8 mouse cellular contexts compared by ENCODE assay signal in genomic region chr2:180700457-180700856, GRCm38 (mm10). TPM values are rescaled to one million over a fixed set of nuclear protein-coding genes. Genes with fewer than 3 reads are reported as not detected.
A peak's percentile ranks its signal among the peaks of the same experiment; 100 is the strongest.
DNase-seq lines count a peak whose midpoint lies in the region; ATAC-seq and TF ChIP-seq lines count a peak whose summit lies in the region.

No protein-coding gene starts in this region.

- ATAC-seq in kidney, postnatal 0 days (replicated peaks; ENCODE audit: low FRiP score, low read depth): no peak
- no peak for ATAC-seq in neural tube, embryonic 12.5 days (ENCODE audit: low FRiP score, low read depth)

- WGBS in kidney, postnatal 0 days: 61% methylated on average over 5 of the region's 5 CpGs
- WGBS in neural tube, embryonic 12.5 days: 80% methylated on average over 5 of the region's 5 CpGs

- no peaks in the 10 kb centered on the region for H3K9me3 ChIP-seq in kidney, postnatal 0 days (replicated peaks; ENCODE audit: low read length)
- H3K9me3 ChIP-seq in neural tube, embryonic 12.5 days: no peaks in the 10 kb centered on the region

- peak overlapping the region; percentile 96 for H3K9ac ChIP-seq in kidney, postnatal 0 days (ENCODE audit: low read depth, low read length)
- peak overlapping the region; percentile 93; the same call in 1 of the 2 replicates for H3K9ac ChIP-seq in neural tube, embryonic 12.5 days

- no peaks in the 10 kb centered on the region for H3K27me3 ChIP-seq in kidney, postnatal 0 days (ENCODE audit: insufficient read depth, low read length)
- H3K27me3 ChIP-seq in neural tube, embryonic 12.5 days (replicated peaks): no peaks in the 10 kb centered on the region

- DNase-seq in left cerebral cortex, adult 2 months (ENCODE audit: extremely low spot score in 1 of 2, low spot score in 2 of 2): no peak
- DNase-seq in left cerebral cortex, postnatal 10 days (ENCODE audit: extremely low spot score in 1 of 2, low spot score in 2 of 2): no peak
- DNase-seq in kidney, postnatal 0 days (ENCODE audit: low spot score): no peak
- DNase-seq in frontal cortex, adult 2 months (ENCODE audit: extremely low spot score in 1 of 2, low spot score in 1 of 2): no peak
- no peak for DNase-seq in embryo, embryonic 11 days
- DNase-seq in urinary bladder, adult 2 months (ENCODE audit: low spot score): no peak

- H3K4me2 ChIP-seq in kidney, postnatal 0 days (ENCODE audit: low read length): peak overlapping the region; percentile 80
- peak overlapping the region; percentile 81 for H3K4me2 ChIP-seq in neural tube, embryonic 12.5 days (replicated peaks)

- H3K27ac ChIP-seq in left cerebral cortex, adult 2 months: no peak overlapping the region
- no peak overlapping the region for H3K27ac ChIP-seq in embryonic fibroblast, embryonic 13.5 days (ENCODE audit: insufficient read depth, low read length)
- H3K27ac ChIP-seq in kidney, postnatal 0 days: peak overlapping the region; percentile 97; the same call in 1 of the 2 replicates
- H3K27ac ChIP-seq in neural tube, embryonic 12.5 days: no peak overlapping the region

- no peak for TF ChIP-seq POLR2A in embryonic fibroblast, embryonic 13.5 days (IDR thresholded peaks at IDR 0.05; ENCODE audit: low read depth, low read length)

- no peaks in the 10 kb centered on the region for H3K36me3 ChIP-seq in kidney, postnatal 0 days (ENCODE audit: insufficient read depth, low read length)
- H3K36me3 ChIP-seq in neural tube, embryonic 12.5 days: no peaks in the 10 kb centered on the region

- peak overlapping the region; percentile 82 for H3K4me3 ChIP-seq in left cerebral cortex, adult 2 months
- peak overlapping the region; percentile 66 for H3K4me3 ChIP-seq in embryonic fibroblast, embryonic 13.5 days (ENCODE audit: insufficient read depth, low read length)
- peak overlapping the region; percentile 83 for H3K4me3 ChIP-seq in kidney, postnatal 0 days (replicated peaks; ENCODE audit: low read depth, low read length)
- H3K4me3 ChIP-seq in neural tube, embryonic 12.5 days: peak overlapping the region; percentile 88; the same call in 1 of the 2 replicates

- no peak for TF ChIP-seq CTCF in left cerebral cortex, adult 2 months (IDR thresholded peaks at IDR 0.05)
- no peak for TF ChIP-seq CTCF in embryonic fibroblast, embryonic 13.5 days (IDR thresholded peaks at IDR 0.05; ENCODE audit: borderline replicate concordance, insufficient read depth, low read length)
- TF ChIP-seq CTCF in kidney, postnatal 0 days (IDR thresholded peaks at IDR 0.05; ENCODE audit: low read depth): no peak

- intact Hi-C loops in left cerebral cortex, adult 2 months (cut with DNase I): no loop called here
- intact Hi-C loops in left cerebral cortex, postnatal 10 days (cut with DNase I): no loop called here

- H3K4me1 ChIP-seq in embryonic fibroblast, embryonic 13.5 days (ENCODE audit: control insufficient read depth, insufficient read depth, low read length): peaks cover 5% of the 10 kb centered on the region
- H3K4me1 ChIP-seq in kidney, postnatal 0 days (replicated peaks; ENCODE audit: insufficient read depth, low read length): peaks cover 22% of the 10 kb centered on the region
- H3K4me1 ChIP-seq in neural tube, embryonic 12.5 days: peaks cover 30% of the 10 kb centered on the region

RNA-seq across cellular contexts. Expression of gene Dido1, which starts 9.3 kb away (rescaled TPM):
- total RNA-seq in left cerebral cortex, adult 2 months (2021): 10 to 100 TPM; 59.5 to 60.2 TPM
- 10 to 100 TPM; 56.0 to 56.3 TPM for total RNA-seq in left cerebral cortex, postnatal 10 days (2021)
- polyA plus RNA-seq in embryonic fibroblast, embryonic 13.5 days (2011; ENCODE audit: insufficient read length, low read depth, missing spikeins): 29.3 and 31.3 TPM in 2 replicates
- 17.7 and 18.0 TPM in 2 replicates for polyA plus RNA-seq in kidney, postnatal 0 days (2015; fragmentation: Nextera tagmentation; extraction: Ambion mirVana)
- polyA plus RNA-seq in neural tube, embryonic 12.5 days (2016; fragmentation: Nextera tagmentation; extraction: Ambion mirVana): 32.0 and 33.6 TPM in 2 replicates
- 36.9 and 39.7 TPM in 2 replicates for polyA plus RNA-seq in frontal cortex, adult 2 months (2012; rRNA removed)
- 24.7 and 25.8 TPM in 2 replicates for polyA plus RNA-seq in urinary bladder, adult 2 months (2012; rRNA removed)

RNA-seq across cellular contexts. Expression of gene Gid8, which starts 9.5 kb away (rescaled TPM):
- 10 to 100 TPM; 62.9 to 65.5 TPM for total RNA-seq in left cerebral cortex, adult 2 months (2021)
- total RNA-seq in left cerebral cortex, postnatal 10 days (2021): 10 to 100 TPM; 62.4 to 66.6 TPM
- polyA plus RNA-seq in embryonic fibroblast, embryonic 13.5 days (2011; ENCODE audit: insufficient read length, low read depth, missing spikeins): 58.0 and 71.8 TPM in 2 replicates
- polyA plus RNA-seq in kidney, postnatal 0 days (2015; fragmentation: Nextera tagmentation; extraction: Ambion mirVana): 48.1 and 51.0 TPM in 2 replicates
- polyA plus RNA-seq in neural tube, embryonic 12.5 days (2016; fragmentation: Nextera tagmentation; extraction: Ambion mirVana): 53.8 and 56.8 TPM in 2 replicates
- 57.0 and 57.7 TPM in 2 replicates for polyA plus RNA-seq in frontal cortex, adult 2 months (2012; rRNA removed)
- 59.7 and 64.6 TPM in 2 replicates for polyA plus RNA-seq in urinary bladder, adult 2 months (2012; rRNA removed)

RNA-seq across cellular contexts. Expression of gene Slc17a9, which starts 24.6 kb away (rescaled TPM):
- total RNA-seq in left cerebral cortex, adult 2 months (2021): under 1 TPM in 1 of 2 experiments, not detected in 1; 0.57 TPM
- total RNA-seq in left cerebral cortex, postnatal 10 days (2021): under 1 TPM; 0.28 to 0.77 TPM
- 1.5 and 2.9 TPM in 2 replicates for polyA plus RNA-seq in embryonic fibroblast, embryonic 13.5 days (2011; ENCODE audit: insufficient read length, low read depth, missing spikeins)
- 0.55 and 0.61 TPM in 2 replicates for polyA plus RNA-seq in kidney, postnatal 0 days (2015; fragmentation: Nextera tagmentation; extraction: Ambion mirVana)
- 0.43 and 0.52 TPM in 2 replicates for polyA plus RNA-seq in neural tube, embryonic 12.5 days (2016; fragmentation: Nextera tagmentation; extraction: Ambion mirVana)
- polyA plus RNA-seq in frontal cortex, adult 2 months (2012; rRNA removed): 1.00 and 1.1 TPM in 2 replicates
- 4.6 and 5.3 TPM in 2 replicates for polyA plus RNA-seq in urinary bladder, adult 2 months (2012; rRNA removed)

RNA-seq across cellular contexts. Expression of gene Tcfl5, which starts 57.9 kb away (rescaled TPM):
- 1 to 10 TPM in 1 of 2 experiments, under 1 TPM in 1; 0.86 to 1.3 TPM for total RNA-seq in left cerebral cortex, adult 2 months (2021)
- total RNA-seq in left cerebral cortex, postnatal 10 days (2021): 1 to 10 TPM; 4.1 to 5.6 TPM
- 10.8 and 11.6 TPM in 2 replicates for polyA plus RNA-seq in embryonic fibroblast, embryonic 13.5 days (2011; ENCODE audit: insufficient read length, low read depth, missing spikeins)
- polyA plus RNA-seq in kidney, postnatal 0 days (2015; fragmentation: Nextera tagmentation; extraction: Ambion mirVana): 0.08 and 0.13 TPM in 2 replicates
- polyA plus RNA-seq in neural tube, embryonic 12.5 days (2016; fragmentation: Nextera tagmentation; extraction: Ambion mirVana): 0.23 and 0.55 TPM in 2 replicates
- 0.86 and 0.92 TPM in 2 replicates for polyA plus RNA-seq in frontal cortex, adult 2 months (2012; rRNA removed)
- polyA plus RNA-seq in urinary bladder, adult 2 months (2012; rRNA removed): 0.37 and 0.62 TPM in 2 replicates
